ENCODE assay signal across 9 mouse cellular contexts in genomic region chr16:17914307-17915249, GRCm38 (mm10). TPM values are rescaled to one million over a fixed set of nuclear protein-coding genes. Genes with fewer than 3 reads are reported as not detected.
DNase-seq lines count a peak whose midpoint lies in the region; ATAC-seq lines count a peak whose summit lies in the region.
"Had no signal": no experiment of that assay in that cellular context is flagged by ENCODE, and none has a peak within 500 bp of the region (broad histone marks: within the 10 kb centered on the region; RNA-seq: fewer than 3 reads in every experiment).

Gene Gsc2 (minus strand): TSS chr16:17915059.

- ATAC-seq in erythroblast, adult 5-6 weeks (replicated peaks; ENCODE audit: low FRiP score, poor library complexity, severe bottlenecking): no peak
- no peak for ATAC-seq in limb, embryonic 11.5 days (ENCODE audit: insufficient number of reproducible peaks, low FRiP score, low TSS enrichment, low read depth)
- ATAC-seq in erythroid progenitor cell, adult 5-6 weeks (replicated peaks; ENCODE audit: low FRiP score, poor library complexity, severe bottlenecking): no peak

- no peaks in the 10 kb centered on the region; the same call in 1 of the 2 replicates for H3K36me3 ChIP-seq in erythroblast, embryonic 14.5 days (ENCODE audit: control insufficient read depth)
- no peaks in the 10 kb centered on the region for H3K36me3 ChIP-seq in limb, embryonic 11.5 days (ENCODE audit: control insufficient read depth, insufficient read depth, low read length)

- peaks cover 20% of the 10 kb centered on the region for H3K4me1 ChIP-seq in erythroblast, embryonic 14.5 days (ENCODE audit: control insufficient read depth)
- peaks cover 13% of the 10 kb centered on the region for H3K4me1 ChIP-seq in limb, embryonic 11.5 days (ENCODE audit: control insufficient read depth, insufficient read depth, low read length)

- no peak within 1 kb of the TSS for H3K9ac ChIP-seq in limb, embryonic 11.5 days (ENCODE audit: low read length)

- H3K4me2 ChIP-seq in limb, embryonic 11.5 days (ENCODE audit: low read depth, severe bottlenecking): peak within 1 kb of the TSS; percentile 53

- H3K27me3 ChIP-seq in erythroblast, embryonic 14.5 days (ENCODE audit: control insufficient read depth): peaks cover 76% of the 10 kb centered on the region
- peaks cover 52% of the 10 kb centered on the region for H3K27me3 ChIP-seq in limb, embryonic 11.5 days (ENCODE audit: control insufficient read depth, insufficient read depth, low read length)

- H3K27ac ChIP-seq in limb, embryonic 11.5 days (replicated peaks; ENCODE audit: low read depth, low read length): no peak within 1 kb of the TSS

- under 1% methylated on average over 97 of the region's 106 CpGs for WGBS in limb, embryonic 11.5 days

- peaks cover 20% of the 10 kb centered on the region for H3K9me3 ChIP-seq in erythroblast, embryonic 14.5 days (ENCODE audit: control insufficient read depth, low read length)
- H3K9me3 ChIP-seq in limb, embryonic 11.5 days (ENCODE audit: control insufficient read depth, low read length): no peaks in the 10 kb centered on the region

- peak; percentile 19 for DNase-seq in urinary bladder, postnatal 25 days (ENCODE audit: low spot score)
- DNase-seq in urinary bladder, postnatal 10 days (ENCODE audit: low spot score): no peak
- peak; percentile 58 for DNase-seq in limb, embryonic 11.5 days (ENCODE audit: low spot score)
- peak; percentile 55 for DNase-seq in neural tube, embryonic 10.5 days (ENCODE audit: extremely low spot score, low spot score)
- no peak for DNase-seq in ovary, postnatal 10 days (ENCODE audit: low spot score)

- H3K4me3 ChIP-seq in erythroblast, embryonic 14.5 days (replicated peaks): peak within 1 kb of the TSS; percentile 7
- peak within 1 kb of the TSS; percentile 32 for H3K4me3 ChIP-seq in limb, embryonic 11.5 days (ENCODE audit: low read depth, low read length)

RNA-seq across cellular contexts. Expression of gene Gsc2, which starts in this region (rescaled TPM):
- polyA plus RNA-seq in erythroblast, embryonic 14.5 days (2012): 0.04 TPM in 1 of 2 replicates, not detected in the other
- total RNA-seq in erythroblast, adult 5-6 weeks (2015; ENCODE audit: low replicate concordance): not detected in 2 replicates
- total RNA-seq in erythroblast, adult 5-6 weeks (2017; ENCODE audit: low replicate concordance): not detected in 2 replicates
- not detected in 2 replicates for polyA plus RNA-seq in limb, embryonic 11.5 days (2014; fragmentation: Nextera tagmentation; extraction: Ambion mirVana)
- not detected in 2 replicates for total RNA-seq in erythroid progenitor cell, adult 5-6 weeks (2015; ENCODE audit: low replicate concordance)
- not detected in 2 replicates for total RNA-seq in erythroid progenitor cell, adult 5-6 weeks (2017; ENCODE audit: low replicate concordance)
- polyA plus RNA-seq: C2C12 had no signal

Comparison
In these comparisons a context has a peak if more than half of its experiments do, and no peak if none do; other contexts are left out.
1. DNase-seq: peak in urinary bladder, postnatal 25 days (single experiment) and neural tube, embryonic 10.5 days (single experiment); none in urinary bladder, postnatal 10 days (single experiment) and ovary, postnatal 10 days (single experiment).
2. Peak in DNase-seq, H3K4me3 ChIP-seq and H3K4me2 ChIP-seq in limb, embryonic 11.5 days; RNA of the gene not detected or under 1 TPM.